Mouse (Mus musculus): Measurements from ENCODE around the gene Axdnd1. TPM values are rescaled to one million over a fixed set of nuclear protein-coding genes. Genes with fewer than 3 reads are reported as not detected.

Gene Axdnd1
- 0.43 TPM in 1 of 2 replicates, not detected in the other for polyA plus RNA-seq (2014; fragmentation: Nextera tagmentation; extraction: Ambion mirVana)

DNA sequence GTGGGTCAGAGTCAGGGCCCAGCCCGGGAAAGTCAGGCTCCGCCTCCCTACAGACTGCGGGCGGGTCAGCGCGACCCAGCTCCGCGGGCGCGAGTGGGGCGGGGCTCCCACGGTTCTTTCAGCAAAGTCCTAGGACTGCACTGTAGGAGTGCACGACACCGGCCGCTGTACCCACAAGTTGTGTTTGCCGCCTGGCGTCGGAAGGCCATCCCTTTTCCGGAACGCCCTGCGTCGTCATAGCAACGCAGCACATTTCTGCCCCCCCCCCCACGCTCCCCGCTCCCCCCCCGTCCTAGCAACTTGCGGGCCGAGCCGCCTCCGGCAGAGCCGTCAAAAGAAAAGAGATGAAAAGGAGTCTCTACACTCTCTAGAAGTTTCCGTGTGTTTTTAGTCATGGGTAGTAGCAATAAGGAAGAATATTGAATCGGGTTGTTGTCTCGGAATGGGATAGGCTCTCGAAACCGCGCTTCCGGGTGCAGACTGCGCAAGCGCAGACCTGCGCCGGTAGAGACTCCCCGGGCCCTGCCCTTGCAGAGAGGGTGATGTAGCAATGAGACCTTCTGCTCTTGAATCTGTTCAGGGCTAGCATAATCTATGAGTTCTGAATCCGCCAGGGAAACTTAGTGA lies at the start of gene Axdnd1:
TSS of gene Axdnd1 (minus strand) at position 489 of the 627 bp plus-strand sequence.
- no peaks in the 10 kb centered on the region for H3K4me1 ChIP-seq (replicated peaks; ENCODE audit: control insufficient read depth, insufficient read depth, low read length)
- no peaks in the 10 kb centered on the region for H3K27me3 ChIP-seq (ENCODE audit: control insufficient read depth, insufficient read depth, low read length)
- peak within 1 kb of the TSS; percentile 54 for H3K4me3 ChIP-seq (ENCODE audit: low read depth, low read length)
- H3K27ac ChIP-seq (ENCODE audit: low read depth, low read length), result peak within 1 kb of the TSS; percentile 26; the same call in 1 of the 2 replicates
- peak within 1 kb of the TSS; percentile 54 for H3K4me2 ChIP-seq (ENCODE audit: low read depth, low read length, severe bottlenecking)
- H3K9ac ChIP-seq (ENCODE audit: low read length), result peak within 1 kb of the TSS; percentile 54
- H3K9me3 ChIP-seq (ENCODE audit: control insufficient read depth, low read length), result no peaks in the 10 kb centered on the region; the same call in 1 of the 2 replicates
- peak; percentile 94 for ATAC-seq (replicated peaks; ENCODE audit: low FRiP score)
- DNase-seq (ENCODE audit: low spot score), result peak; percentile 90
- no peaks in the 10 kb centered on the region for H3K36me3 ChIP-seq (ENCODE audit: control insufficient read depth, insufficient read depth, low read length)
- WGBS, result under 1% methylated on average over 44 of the region's 44 CpGs

DNA sequence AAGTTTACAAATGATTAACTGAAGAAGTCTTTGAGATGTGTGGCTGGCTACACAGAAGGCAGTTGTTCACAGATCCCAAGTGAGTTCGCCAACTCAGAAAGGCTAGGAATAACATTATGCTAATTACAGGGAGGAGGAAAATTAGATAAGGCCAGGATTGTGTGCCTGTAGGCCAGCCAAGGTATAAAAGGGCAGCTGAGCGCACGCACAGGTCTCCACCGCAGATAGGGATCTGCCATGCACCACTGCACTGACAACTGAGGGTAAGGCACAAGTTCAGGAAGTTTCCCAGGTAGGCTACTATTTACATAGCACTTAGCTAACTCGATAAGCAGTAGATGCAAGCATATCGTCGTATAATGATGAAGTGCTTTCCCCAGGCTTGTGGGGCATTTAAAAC lies 49.6 kb upstream of the Axdnd1 start:
- Histone ChIP-seq H3K27me3 (ENCODE audit: control insufficient read depth, insufficient read depth, low read length) (no peaks in the 10 kb centered on the region), H3K27ac (ENCODE audit: low read depth, low read length) (no peak overlapping the region), H3K4me1 (replicated peaks; ENCODE audit: control insufficient read depth, insufficient read depth, low read length) (no peaks in the 10 kb centered on the region), H3K9me3 (ENCODE audit: control insufficient read depth, low read length) (no peaks in the 10 kb centered on the region), H3K4me3 (ENCODE audit: low read depth, low read length) (no peak overlapping the region), H3K36me3 (ENCODE audit: control insufficient read depth, insufficient read depth, low read length) (peaks cover 5% of the 10 kb centered on the region; the same call in 1 of the 2 replicates), H3K4me2 (ENCODE audit: low read depth, low read length, severe bottlenecking) (no peak overlapping the region), H3K9ac (ENCODE audit: low read length) (no peak overlapping the region)
- no peak for ATAC-seq (replicated peaks; ENCODE audit: low FRiP score)
- 85% methylated on average over 7 of the region's 7 CpGs for WGBS
- no peak for DNase-seq (ENCODE audit: low spot score)

- Histone ChIP-seq H3K4me3 (ENCODE audit: low read depth, low read length) (no peak overlapping the region), H3K27me3 (ENCODE audit: control insufficient read depth, insufficient read depth, low read length) (no peaks in the 10 kb centered on the region), H3K4me1 (replicated peaks; ENCODE audit: control insufficient read depth, insufficient read depth, low read length) (no peaks in the 10 kb centered on the region), H3K9me3 (ENCODE audit: control insufficient read depth, low read length) (no peaks in the 10 kb centered on the region), H3K27ac (ENCODE audit: low read depth, low read length) (no peak overlapping the region), H3K36me3 (ENCODE audit: control insufficient read depth, insufficient read depth, low read length) (peaks cover 5% of the 10 kb centered on the region; the same call in 1 of the 2 replicates), H3K4me2 (ENCODE audit: low read depth, low read length, severe bottlenecking) (no peak overlapping the region), H3K9ac (ENCODE audit: low read length) (no peak overlapping the region)
- WGBS, result 89% methylated on average over 3 of the region's 3 CpGs
- no peak for ATAC-seq (replicated peaks; ENCODE audit: low FRiP score)
- no peak for DNase-seq (ENCODE audit: low spot score)
Measured at GRCm38 (mm10) chr1:156468576-156468975, 47.6 kb upstream of the Axdnd1 start.

GRCm38 (mm10) chr1:156467655-156468255 lies 46.8 kb upstream of the Axdnd1 start:
- Histone ChIP-seq H3K4me1 (replicated peaks; ENCODE audit: control insufficient read depth, insufficient read depth, low read length) (no peaks in the 10 kb centered on the region), H3K27ac (ENCODE audit: low read depth, low read length) (no peak overlapping the region), H3K9ac (ENCODE audit: low read length) (no peak overlapping the region), H3K27me3 (ENCODE audit: control insufficient read depth, insufficient read depth, low read length) (no peaks in the 10 kb centered on the region), H3K36me3 (ENCODE audit: control insufficient read depth, insufficient read depth, low read length) (peaks cover 5% of the 10 kb centered on the region; the same call in 1 of the 2 replicates), H3K9me3 (ENCODE audit: control insufficient read depth, low read length) (no peaks in the 10 kb centered on the region), H3K4me2 (ENCODE audit: low read depth, low read length, severe bottlenecking) (no peak overlapping the region), H3K4me3 (ENCODE audit: low read depth, low read length) (no peak overlapping the region)
- no peak for ATAC-seq (replicated peaks; ENCODE audit: low FRiP score)
- no peak for DNase-seq (ENCODE audit: low spot score)
- WGBS, result 90% methylated on average over 12 of the region's 12 CpGs

- H3K27ac ChIP-seq (ENCODE audit: low read depth, low read length), result no peak overlapping the region
- H3K4me1 ChIP-seq (replicated peaks; ENCODE audit: control insufficient read depth, insufficient read depth, low read length), result no peaks in the 10 kb centered on the region
- no peak overlapping the region for H3K9ac ChIP-seq (ENCODE audit: low read length)
- H3K4me3 ChIP-seq (ENCODE audit: low read depth, low read length), result no peak overlapping the region
- WGBS, result 89% methylated on average over 9 of the region's 9 CpGs
- H3K36me3 ChIP-seq (ENCODE audit: control insufficient read depth, insufficient read depth, low read length), result peaks cover 5% of the 10 kb centered on the region; the same call in 1 of the 2 replicates
- H3K9me3 ChIP-seq (ENCODE audit: control insufficient read depth, low read length), result no peaks in the 10 kb centered on the region
- DNase-seq (ENCODE audit: low spot score) (no peak), ATAC-seq (replicated peaks; ENCODE audit: low FRiP score) (no peak)
- no peaks in the 10 kb centered on the region for H3K27me3 ChIP-seq (ENCODE audit: control insufficient read depth, insufficient read depth, low read length)
- no peak overlapping the region for H3K4me2 ChIP-seq (ENCODE audit: low read depth, low read length, severe bottlenecking)
Measured at GRCm38 (mm10) chr1:156464963-156465362, 44.0 kb upstream of the Axdnd1 start.

DNA sequence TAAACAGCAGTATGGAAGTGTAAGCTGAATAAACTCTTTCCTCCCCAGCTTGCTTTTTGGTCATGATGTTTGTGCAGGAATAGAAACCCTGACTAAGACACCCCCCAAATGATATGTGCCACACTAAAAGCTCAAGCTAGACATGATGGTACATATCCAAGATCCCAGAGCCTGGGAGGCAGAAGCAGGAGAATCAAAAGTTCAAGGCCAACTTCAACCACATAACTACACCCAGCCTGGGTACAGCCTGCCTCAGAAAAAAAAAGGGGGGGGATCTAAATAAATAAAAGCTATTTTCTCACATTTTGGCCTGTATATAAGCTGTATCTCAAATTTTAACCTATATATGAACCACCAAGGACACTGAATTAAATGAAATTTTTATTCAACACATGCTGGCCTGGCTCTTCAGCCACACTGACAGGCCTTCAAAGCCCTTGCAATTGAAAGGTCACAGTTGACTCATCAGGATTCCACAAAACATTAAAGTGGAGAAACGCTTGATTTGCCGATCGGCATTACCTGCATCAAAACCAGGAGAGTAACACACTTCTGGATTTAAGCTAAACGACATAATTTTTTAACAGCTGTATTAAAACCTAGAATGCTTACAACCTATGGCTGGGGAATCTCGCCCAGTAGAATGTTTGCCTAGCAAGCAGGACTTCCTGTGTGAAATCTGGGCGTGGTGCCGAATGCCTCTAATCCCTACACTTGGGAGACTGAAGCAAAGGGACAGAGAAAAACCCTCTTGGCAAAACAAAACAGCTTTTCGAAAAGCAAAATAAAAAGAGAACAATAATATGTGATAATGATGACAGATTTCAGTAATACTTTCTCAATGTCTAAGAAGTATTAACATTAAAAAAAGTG lies 43.3 kb upstream of the Axdnd1 start:
- Histone ChIP-seq H3K36me3 (ENCODE audit: control insufficient read depth, insufficient read depth, low read length) (peaks cover 5% of the 10 kb centered on the region; the same call in 1 of the 2 replicates), H3K9me3 (ENCODE audit: control insufficient read depth, low read length) (no peaks in the 10 kb centered on the region), H3K27ac (ENCODE audit: low read depth, low read length) (no peak overlapping the region), H3K4me3 (ENCODE audit: low read depth, low read length) (no peak overlapping the region), H3K4me2 (ENCODE audit: low read depth, low read length, severe bottlenecking) (no peak overlapping the region), H3K27me3 (ENCODE audit: control insufficient read depth, insufficient read depth, low read length) (no peaks in the 10 kb centered on the region), H3K4me1 (replicated peaks; ENCODE audit: control insufficient read depth, insufficient read depth, low read length) (no peaks in the 10 kb centered on the region), H3K9ac (ENCODE audit: low read length) (no peak overlapping the region)
- WGBS, result 89% methylated on average over 8 of the region's 8 CpGs
- DNase-seq (ENCODE audit: low spot score) (no peak), ATAC-seq (replicated peaks; ENCODE audit: low FRiP score) (no peak)

GRCm38 (mm10) chr1:156462273-156462991 lies 41.5 kb upstream of the Axdnd1 start:
- no peak overlapping the region for H3K4me2 ChIP-seq (ENCODE audit: low read depth, low read length, severe bottlenecking)
- H3K36me3 ChIP-seq (ENCODE audit: control insufficient read depth, insufficient read depth, low read length), result peaks cover 5% of the 10 kb centered on the region; the same call in 1 of the 2 replicates
- no peak overlapping the region for H3K4me3 ChIP-seq (ENCODE audit: low read depth, low read length)
- DNase-seq (ENCODE audit: low spot score) (no peak), ATAC-seq (replicated peaks; ENCODE audit: low FRiP score) (no peak)
- 87% methylated on average over 12 of the region's 12 CpGs for WGBS
- H3K27ac ChIP-seq (ENCODE audit: low read depth, low read length), result no peak overlapping the region
- no peak overlapping the region for H3K9ac ChIP-seq (ENCODE audit: low read length)
- no peaks in the 10 kb centered on the region for H3K4me1 ChIP-seq (replicated peaks; ENCODE audit: control insufficient read depth, insufficient read depth, low read length)
- H3K27me3 ChIP-seq (ENCODE audit: control insufficient read depth, insufficient read depth, low read length), result no peaks in the 10 kb centered on the region
- no peaks in the 10 kb centered on the region for H3K9me3 ChIP-seq (ENCODE audit: control insufficient read depth, low read length)

DNA sequence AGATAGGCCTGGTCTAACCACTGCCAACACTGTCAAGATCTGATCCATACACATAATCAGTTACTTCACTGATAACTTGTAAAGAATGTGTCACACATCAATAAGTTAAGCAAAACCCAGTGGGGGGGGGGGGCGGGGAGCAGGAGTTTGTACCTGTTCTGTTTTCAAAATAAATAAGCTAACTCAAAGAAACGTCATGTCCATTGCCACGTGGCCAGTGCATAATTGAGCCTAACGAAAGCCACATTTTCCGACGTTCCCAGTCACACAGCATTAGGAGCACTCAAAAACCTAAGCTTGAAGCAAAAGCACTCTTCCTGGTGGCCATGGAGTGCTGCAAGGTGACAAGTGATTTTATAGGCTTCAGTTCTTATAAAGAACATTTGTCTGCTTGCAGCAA lies 40.1 kb upstream of the Axdnd1 start:
- ATAC-seq (replicated peaks; ENCODE audit: low FRiP score) (no peak), DNase-seq (ENCODE audit: low spot score) (no peak)
- no peaks in the 10 kb centered on the region for H3K4me1 ChIP-seq (replicated peaks; ENCODE audit: control insufficient read depth, insufficient read depth, low read length)
- H3K27me3 ChIP-seq (ENCODE audit: control insufficient read depth, insufficient read depth, low read length), result no peaks in the 10 kb centered on the region
- no peak overlapping the region for H3K4me2 ChIP-seq (ENCODE audit: low read depth, low read length, severe bottlenecking)
- H3K36me3 ChIP-seq (ENCODE audit: control insufficient read depth, insufficient read depth, low read length), result peaks cover 2% of the 10 kb centered on the region; the same call in 1 of the 2 replicates
- no peak overlapping the region for H3K4me3 ChIP-seq (ENCODE audit: low read depth, low read length)
- WGBS, result 81% methylated on average over 6 of the region's 6 CpGs
- H3K27ac ChIP-seq (ENCODE audit: low read depth, low read length), result no peak overlapping the region
- H3K9ac ChIP-seq (ENCODE audit: low read length), result no peak overlapping the region
- H3K9me3 ChIP-seq (ENCODE audit: control insufficient read depth, low read length), result no peaks in the 10 kb centered on the region
